Mouse (Mus musculus) effector memory CD4-positive, alpha-beta T cell, adult 5 months (primary cell): ENCODE data around the gene Tmigd3. TPM values are rescaled to one million over a fixed set of nuclear protein-coding genes. Genes with fewer than 3 reads are reported as not detected.

Experiments used
- polyA plus RNA-seq: library from polyadenylated mRNA; unstranded; fragments of 100-300 nt; shearing (Covaris generic); gene quantifications from one replicate; pipeline ENCODE4 v1.2.1, GENCODE M21; 2017

The Tmigd3 gene
- polyA plus RNA-seq: not detected

GRCm38 (mm10) chr3:105870558-105870957, at the start of gene Tmigd3, which contains the start of gene Adora3:
Tmigd3 (plus strand) TSS chr3:105870903.
Adora3 (plus strand) TSS chr3:105870858.

DNA sequence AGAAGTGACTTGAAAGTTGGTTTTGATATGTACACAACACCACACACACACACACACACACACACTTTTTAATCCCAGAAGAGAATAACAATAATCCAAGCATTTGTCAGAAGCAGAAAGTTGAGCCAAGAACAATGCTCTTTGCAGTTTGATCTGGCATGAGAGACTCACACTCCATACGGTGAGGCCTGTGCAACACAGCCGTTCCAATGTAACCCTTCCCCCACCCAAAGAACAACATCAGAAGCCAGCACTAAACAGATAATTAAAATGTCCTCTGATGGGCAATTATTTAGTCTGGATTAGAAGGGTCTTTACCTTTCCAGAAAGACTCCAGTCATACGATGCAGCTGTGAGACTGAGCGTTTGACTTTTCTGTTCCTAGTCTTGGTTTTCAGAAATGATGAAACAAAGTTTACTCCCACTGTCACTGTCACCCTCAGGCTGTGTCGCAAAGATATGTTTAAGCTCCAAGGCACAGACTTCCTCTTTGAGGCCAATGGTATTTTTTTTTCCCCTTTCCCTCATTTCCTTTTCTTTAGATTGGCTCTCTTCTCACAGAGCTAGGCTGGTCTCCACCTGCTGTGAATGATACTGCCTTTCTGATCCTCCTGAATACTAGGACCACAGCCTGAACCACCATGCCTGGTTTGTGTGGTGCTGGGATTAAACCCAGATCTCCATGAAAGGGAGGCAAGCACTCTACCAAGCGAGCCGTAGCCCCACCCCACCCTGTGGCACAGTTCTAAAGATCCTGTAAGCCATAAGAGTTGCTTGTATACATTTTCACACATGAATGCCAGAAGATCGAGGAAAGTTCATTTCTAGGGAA, 61.8 kb downstream of the Tmigd3 start, which contains the start of gene I830077J02Rik:
TSS of gene I830077J02Rik (minus strand) at position 425 of the 832 bp plus-strand sequence.

GRCm38 (mm10) chr3:105958974-105959580, 88.4 kb downstream of the Tmigd3 start, which contains the start of gene Wdr77:
Wdr77 (plus strand) TSS chr3:105959369.

DNA sequence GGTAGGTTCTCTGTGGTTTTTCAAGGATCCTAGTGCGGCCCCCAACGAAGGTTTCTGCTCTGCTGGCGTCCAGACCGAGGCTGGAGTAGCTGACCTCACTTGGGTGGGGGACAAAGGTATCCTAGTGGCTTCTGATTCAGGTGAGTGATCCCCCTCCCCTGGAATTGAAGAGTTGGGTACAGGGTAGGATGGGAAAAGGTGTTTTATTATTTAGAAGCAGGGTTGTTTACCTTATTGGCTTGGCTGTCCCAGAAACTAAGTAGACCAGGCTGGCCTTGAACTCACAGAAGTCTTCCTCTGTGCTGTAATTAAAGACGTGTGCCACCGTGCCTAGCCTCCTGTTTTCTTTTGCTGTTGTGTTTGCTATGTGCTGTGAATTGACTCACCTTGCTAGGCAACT, 89.3 kb downstream of the Tmigd3 start, which contains the start of gene Atp5f1:
TSS of gene Atp5f1 (minus strand) at position 101 of the 400 bp plus-strand sequence.

GRCm38 (mm10) chr3:105973411-105973810, 102.7 kb downstream of the Tmigd3 start, which contains the start of gene Ovgp1:
Ovgp1 (plus strand) TSS chr3:105973711.

Other genes starting within 250 kb of the Tmigd3 start
- 17.4 TPM for gene Ddx20, start 183.3 kb upstream of the Tmigd3 start, polyA plus RNA-seq
- 0.31 TPM for gene Inka2, start 166.3 kb upstream of the Tmigd3 start, polyA plus RNA-seq
- 228 TPM for gene Rap1a, start 69.6 kb upstream of the Tmigd3 start, polyA plus RNA-seq
- gene Adora3, start within 50 bp of the Tmigd3 start, polyA plus RNA-seq: not detected
- gene I830077J02Rik, start 61.8 kb downstream of the Tmigd3 start, polyA plus RNA-seq: 0.51 TPM
- gene Wdr77, start 88.5 kb downstream of the Tmigd3 start, polyA plus RNA-seq: 48.0 TPM
- 248 TPM for gene Atp5f1, start 89.2 kb downstream of the Tmigd3 start, polyA plus RNA-seq
- gene Ovgp1, start 102.8 kb downstream of the Tmigd3 start, polyA plus RNA-seq: 6.1 TPM
- 3.7 TPM for gene Pifo, start 143.7 kb downstream of the Tmigd3 start, polyA plus RNA-seq
- 2.5 TPM for gene Chil5, start 161.9 kb downstream of the Tmigd3 start, polyA plus RNA-seq
- gene Chia1, start 242.3 kb downstream of the Tmigd3 start, polyA plus RNA-seq: 0.25 TPM